Mouse (Mus musculus): Measurements from ENCODE around the gene Nyap1.

GRCm38 (mm10) chr5:137744197-137744596 is 2.8 kb upstream of the Nyap1 start:
- no peak for TF ChIP-seq CTCF (IDR thresholded peaks at IDR 0.05; ENCODE audit: low read depth, low read length)
- TF ChIP-seq POLR2A (IDR thresholded peaks at IDR 0.05; ENCODE audit: insufficient read depth, low read length) = no peak
- no peak for TF ChIP-seq EP300 (IDR thresholded peaks at IDR 0.05; ENCODE audit: insufficient read depth, low read depth, low read length)
